Mouse (Mus musculus) CH12.LX (cell line): ENCODE data around the gene 4930556J24Rik. TPM values are rescaled to one million over a fixed set of nuclear protein-coding genes. Genes with fewer than 3 reads are reported as not detected.

Experiments used
- DNase-seq: peaks from one replicate; pipeline ENCODE4 v3.0.0-alpha.2; 2013; ENCODE audit errors: extremely low read depth
- H3K27ac ChIP-seq: 2 replicates; pipeline ENCODE4 v1.5.1; 2012; ENCODE audit warnings: low read depth, mild to moderate bottlenecking, control low read depth, moderate library complexity; ENCODE audit not compliant: insufficient read depth
- H3K27me3 ChIP-seq: replicated peaks from 2 replicates; pipeline ENCODE3; 2012; ENCODE audit warnings: inconsistent platforms
- H3K36me3 ChIP-seq, 2 experiments: replicated peaks in 1 of 2; 2 replicates each; pipeline versions ENCODE3 to v1.6.1; 2012; ENCODE audit warnings: inconsistent platforms in 1 of 2, low read length in 1 of 2, mild to moderate bottlenecking in 1 of 2, mixed read lengths in 1 of 2, moderate library complexity in 1 of 2; ENCODE audit not compliant: control insufficient read depth in 1 of 2, insufficient read depth in 1 of 2
- H3K4me1 ChIP-seq, 2 experiments: 2 replicates each; pipeline ENCODE4 v1.6.1; 2012; ENCODE audit warnings: inconsistent platforms in 1 of 2, moderate library complexity in 1 of 2; ENCODE audit not compliant: insufficient read depth in 2 of 2, control insufficient read depth in 1 of 2
- H3K4me2 ChIP-seq: 2 replicates; pipeline ENCODE4 v1.6.1; 2012; ENCODE audit warnings: low read depth, mild to moderate bottlenecking, control low read depth; ENCODE audit not compliant: poor library complexity, insufficient read depth, severe bottlenecking
- H3K4me3 ChIP-seq, 3 experiments: fragments of 150-350 bp in 1 of 3; sonication (generic) in 1 of 3; replicated peaks in 1 of 3; 2 replicates each; pipeline versions ENCODE3 to v1.5.1; 2011 to 2012; ENCODE audit warnings: low read depth in 2 of 3, low read length in 2 of 3, mild to moderate bottlenecking in 2 of 3, moderate library complexity in 2 of 3, control low read depth in 1 of 3, improper control_type of control experiment in 1 of 3, inconsistent platforms in 1 of 3, mixed read lengths in 1 of 3; ENCODE audit not compliant: poor library complexity in 1 of 3
- H3K79me2 ChIP-seq: replicated peaks from 2 replicates; pipeline ENCODE4 v1.6.1; 2012; ENCODE audit warnings: mild to moderate bottlenecking, moderate library complexity; ENCODE audit not compliant: control insufficient read depth, poor library complexity, insufficient read depth, severe bottlenecking; ENCODE audit errors: extremely low read depth
- H3K9ac ChIP-seq: 2 replicates; pipeline ENCODE4 v1.6.1; 2012; ENCODE audit warnings: low read depth, mild to moderate bottlenecking, control low read depth, moderate library complexity; ENCODE audit not compliant: insufficient read depth
- H3K9me3 ChIP-seq: replicated peaks from 2 replicates; pipeline ENCODE3; 2012; ENCODE audit warnings: low read length, inconsistent platforms, mixed read lengths
- CHD1 ChIP-seq: IDR thresholded peaks from 2 replicates; pipeline ENCODE4 v1.6.1; 2012; ENCODE audit warnings: low read depth, low read length, improper control_type of control experiment, inconsistent platforms
- CHD2 ChIP-seq: IDR thresholded peaks from 2 replicates; pipeline ENCODE4 v1.6.1; 2011; ENCODE audit warnings: low read length, improper control_type of control experiment
- CTCF ChIP-seq, 2 experiments: IDR thresholded peaks in 1 of 2; conservative IDR thresholded peaks in 1 of 2; 2 replicates each; pipeline ENCODE4 v1.5.1; 2011 to 2012; ENCODE audit warnings: low read depth in 2 of 2, low read length in 2 of 2, improper control_type of control experiment in 1 of 2, inconsistent platforms in 1 of 2, mild to moderate bottlenecking in 1 of 2, moderate library complexity in 1 of 2
- E2F4 ChIP-seq: IDR thresholded peaks from 2 replicates; pipeline ENCODE4 v1.6.1; 2011; ENCODE audit warnings: low read depth, low read length, improper control_type of control experiment; ENCODE audit not compliant: insufficient replicate concordance
- ELF1 ChIP-seq: IDR thresholded peaks from 2 replicates; pipeline ENCODE4 v1.6.1; 2014; ENCODE audit warnings: low read depth, mild to moderate bottlenecking, inconsistent platforms, low read length, improper control_type of control experiment
- EP300 ChIP-seq: IDR thresholded peaks from 2 replicates; pipeline ENCODE4 v1.6.1; 2011; ENCODE audit warnings: low read length, improper control_type of control experiment
- ETS1 ChIP-seq: conservative IDR thresholded peaks from 2 replicates; pipeline ENCODE4 v1.6.1; 2012; ENCODE audit warnings: low read depth, mild to moderate bottlenecking, inconsistent platforms, low read length, improper control_type of control experiment, moderate library complexity
- GABPA ChIP-seq: IDR thresholded peaks from 2 replicates; pipeline ENCODE4 v1.6.1; 2012; ENCODE audit warnings: low read depth, low read length, improper control_type of control experiment, inconsistent platforms; ENCODE audit not compliant: insufficient replicate concordance
- HCFC1 ChIP-seq: IDR thresholded peaks from 2 replicates; pipeline ENCODE4 v1.6.1; 2012; ENCODE audit warnings: low read depth, mild to moderate bottlenecking, inconsistent platforms, low read length, improper control_type of control experiment
- IRF4 ChIP-seq: IDR thresholded peaks from 2 replicates; pipeline ENCODE4 v1.6.1; 2014; ENCODE audit warnings: low read depth, mild to moderate bottlenecking, inconsistent platforms, low read length, improper control_type of control experiment
- JUN ChIP-seq: IDR thresholded peaks from 2 replicates; pipeline ENCODE4 v1.6.1; 2011; ENCODE audit warnings: low read depth, mild to moderate bottlenecking, low read length, improper control_type of control experiment, moderate library complexity; ENCODE audit not compliant: insufficient read depth
- JUND ChIP-seq: conservative IDR thresholded peaks from 2 replicates; pipeline ENCODE4 v1.6.1; 2011; ENCODE audit warnings: low read depth, low read length, improper control_type of control experiment
- MAFK ChIP-seq: IDR thresholded peaks from 2 replicates; pipeline ENCODE4 v1.6.1; 2011; ENCODE audit warnings: low read length, improper control_type of control experiment; ENCODE audit not compliant: insufficient replicate concordance
- MAX ChIP-seq: IDR thresholded peaks from 2 replicates; pipeline ENCODE4 v1.6.1; 2011; ENCODE audit warnings: low read length, improper control_type of control experiment
- MAZ ChIP-seq: IDR thresholded peaks from 2 replicates; pipeline ENCODE4 v1.6.1; 2012; ENCODE audit warnings: low read depth, mild to moderate bottlenecking, inconsistent platforms, low read length, improper control_type of control experiment, moderate library complexity
- MXI1 ChIP-seq: IDR thresholded peaks from 2 replicates; pipeline ENCODE4 v1.6.1; 2011; ENCODE audit warnings: mild to moderate bottlenecking, low read depth, low read length, improper control_type of control experiment
- NELFE ChIP-seq: IDR thresholded peaks from 2 replicates; pipeline ENCODE4 v1.6.1; 2011; ENCODE audit warnings: low read depth, low read length, improper control_type of control experiment
- RAD21 ChIP-seq: IDR thresholded peaks from 2 replicates; pipeline ENCODE4 v1.6.1; 2011; ENCODE audit warnings: low read depth, mild to moderate bottlenecking, low read length, improper control_type of control experiment, moderate library complexity
- SIN3A ChIP-seq: IDR thresholded peaks from 2 replicates; pipeline ENCODE4 v1.6.1; 2012; ENCODE audit warnings: low read length, improper control_type of control experiment, inconsistent platforms
- SMC3 ChIP-seq: IDR thresholded peaks from 2 replicates; pipeline ENCODE4 v1.6.1; 2011; ENCODE audit warnings: low read depth, low read length, improper control_type of control experiment
- TCF12 ChIP-seq: IDR thresholded peaks from 2 replicates; pipeline ENCODE4 v1.6.1; 2014; ENCODE audit warnings: low read depth, mild to moderate bottlenecking, inconsistent platforms, low read length, improper control_type of control experiment
- USF1 ChIP-seq: IDR thresholded peaks from 2 replicates; pipeline ENCODE4 v1.6.1; 2014; ENCODE audit warnings: low read depth, mild to moderate bottlenecking, inconsistent platforms, low read length, improper control_type of control experiment
- USF2 ChIP-seq: conservative IDR thresholded peaks from 2 replicates; pipeline ENCODE4 v1.6.1; 2011; ENCODE audit warnings: low read depth, low read length, improper control_type of control experiment
- ZKSCAN1 ChIP-seq: IDR thresholded peaks from 2 replicates; pipeline ENCODE4 v1.6.1; 2012; ENCODE audit warnings: low read depth, inconsistent platforms, low read length, improper control_type of control experiment, borderline replicate concordance
- dilution Hi-C: fragments of 300-500 bp; cut with MboI; formaldehyde crosslinking; loops from 2 replicates; pipeline ENCODE4 v1.14.3; 2020; ENCODE audit warnings: low sequenced_read_pairs; ENCODE audit not compliant: extremely low pct_unique_long_range_greater_than_20kb, extremely low pct_ligation_motif_present
- in situ Hi-C: fragments of 300-500 bp; cut with MboI; formaldehyde crosslinking; loops from 3 replicates; pipeline ENCODE4 v1.14.3; 2019; ENCODE audit warnings: low sequenced_read_pairs, low pct_ligation_motif_present, low pct_unique_long_range_greater_than_20kb, mixed read lengths
- polyA plus RNA-seq: library from polyadenylated mRNA; unstranded; fragments of >175 nt; gene quantifications from 2 replicates; pipeline ENCODE4 v1.2.1, GENCODE M21; 2012; ENCODE audit warnings: low read depth; ENCODE audit not compliant: insufficient read length
- total RNA-seq, 2 experiments: library from RNA; depleted of rRNA; stranded (reverse); fragments of 300-350 nt in 1 of 2; fragments of >200 nt in 1 of 2; gene quantifications; 2 replicates each; pipeline ENCODE4 v1.2.3; 2012 to 2014

The 4930556J24Rik gene
- total and polyA plus RNA-seq, 3 experiments, result 0.21 to 0.70 TPM; not detected in 1

- no peak for TF ChIP-seq NELFE
- TF ChIP-seq MAFK, result no peak
- TF ChIP-seq IRF4, result no peak
- TF ChIP-seq CHD1, result no peak
- TF ChIP-seq JUN, result no peak
- TF ChIP-seq E2F4, result no peak
- TF ChIP-seq JUND, result no peak
- TF ChIP-seq MAZ, result no peak
- no peak for TF ChIP-seq CHD2
- TF ChIP-seq SIN3A, result no peak
- TF ChIP-seq ETS1, result no peak
- no peak for TF ChIP-seq USF1
- TF ChIP-seq SMC3, result no peak
- TF ChIP-seq GABPA, result no peak
- no peak for TF ChIP-seq MXI1
- TF ChIP-seq CTCF (conservative IDR thresholded peaks at IDR 0.05 in 1 of 2, IDR thresholded peaks at IDR 0.05 in 1 of 2; ENCODE audit: low read depth in 2 of 2, low read length in 2 of 2), result no peak
- TF ChIP-seq ZKSCAN1, result no peak
- TF ChIP-seq USF2, result no peak
- Histone ChIP-seq H3K4me3 (no peak overlapping the region), H3K36me3 (peaks cover 93 to 97% of the 10 kb centered on the region in 2 experiments), H3K9ac (no peak overlapping the region), H3K79me2 (peaks cover 6% of the 10 kb centered on the region), H3K9me3 (no peaks in the 10 kb centered on the region), H3K4me1 (no peaks in the 10 kb centered on the region), H3K4me2 (no peak overlapping the region), H3K27ac (no peak overlapping the region), H3K27me3 (no peaks in the 10 kb centered on the region)
- in situ Hi-C loops (no loop called here), dilution Hi-C loops (no loop called here)
- DNase-seq, result no peak
Observed at GRCm38 (mm10) chr11:3973081-3973480, 3.5 kb downstream of the 4930556J24Rik start.

GRCm38 (mm10) chr11:3970361-3970760 is 6.2 kb downstream of the 4930556J24Rik start:
- H3K4me1 ChIP-seq, result peaks cover 7 to 17% of the 10 kb centered on the region in 2 experiments
- dilution Hi-C loops, result no loop called here
- TF ChIP-seq GABPA (no peak), RAD21 (no peak), ELF1 (no peak), HCFC1 (no peak), EP300 (no peak), CHD1 (no peak), E2F4 (no peak), USF2 (no peak), SMC3 (no peak), CTCF (conservative IDR thresholded peaks at IDR 0.05 in 1 of 2, IDR thresholded peaks at IDR 0.05 in 1 of 2; ENCODE audit: low read depth in 2 of 2, low read length in 2 of 2) (no peak), MAX (no peak), TCF12 (no peak), SIN3A (no peak)
- TF ChIP-seq, all 38 proteins: peak for 0
- Histone ChIP-seq H3K4me3 (no peak overlapping the region), H3K36me3 (peaks cover 78 to 94% of the 10 kb centered on the region in 2 experiments), H3K9ac (no peak overlapping the region), H3K79me2 (peaks cover 31% of the 10 kb centered on the region), H3K27me3 (no peaks in the 10 kb centered on the region), H3K27ac (no peak overlapping the region), H3K9me3 (no peaks in the 10 kb centered on the region), H3K4me2 (no peak overlapping the region)
- DNase-seq, result no peak
- in situ Hi-C loops, result no loop called here
